Mouse (Mus musculus) layer of hippocampus, adult 11-12 months (tissue): Measurements from ENCODE around the gene March1.
"Not testable (repeated sequence)": the region's sequence is repeated elsewhere in the genome, so short reads cannot be mapped to it uniquely, and the experiment has no call there.

Experiments
- DNase-seq: peaks from one replicate; pipeline ENCODE4 v3.0.0; 2022; ENCODE audit warnings: low spot score

March1 gene

GRCm38 (mm10) chr8:66317824-66318223, 700.1 kb downstream of the March1 start:
- DNase-seq, result no peak

GRCm38 (mm10) chr8:66323045-66323807, 705.5 kb downstream of the March1 start:
- DNase-seq, result peak; percentile 63

DNA sequence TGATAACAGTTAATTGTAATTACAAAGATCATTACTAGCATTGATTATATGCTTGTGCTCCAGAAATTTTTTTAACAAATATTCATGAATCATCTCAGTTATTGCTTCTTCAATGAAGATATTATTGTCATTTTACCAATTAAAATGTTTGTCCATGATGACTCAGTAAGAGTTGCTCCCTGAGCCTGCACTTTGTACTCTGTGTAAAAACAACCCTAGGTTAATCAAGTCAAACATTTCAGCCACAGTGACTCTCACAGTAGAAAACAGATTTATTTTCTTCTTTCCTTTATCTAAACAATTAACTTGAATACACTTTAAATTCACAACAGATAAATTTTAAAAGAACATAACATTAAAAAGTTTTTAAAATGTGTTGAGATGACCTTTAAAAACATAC, 708.7 kb downstream of the March1 start:
- no peak for DNase-seq

DNA sequence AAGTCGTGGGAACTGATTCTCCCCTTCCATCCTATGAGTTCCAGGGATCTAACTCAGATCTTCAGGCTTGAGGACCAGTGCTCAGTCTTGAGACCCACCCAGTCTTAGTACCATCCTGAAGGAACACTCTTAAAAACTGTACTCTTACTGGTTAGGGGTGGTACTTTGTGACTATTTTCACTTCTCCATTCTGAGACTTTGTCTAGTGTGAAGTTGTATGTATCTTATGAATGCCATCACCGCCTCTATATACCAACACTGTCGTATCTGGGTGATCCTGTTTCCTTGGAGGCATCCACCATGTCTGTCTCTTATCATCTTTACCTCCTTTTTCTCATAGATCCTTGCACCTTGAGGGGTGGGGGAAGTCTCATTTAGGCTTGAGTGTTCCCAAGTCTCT, 714.5 kb downstream of the March1 start:
- DNase-seq, result no peak

- no peak for DNase-seq
Observed at GRCm38 (mm10) chr8:66334265-66334664, 716.6 kb downstream of the March1 start.

DNA sequence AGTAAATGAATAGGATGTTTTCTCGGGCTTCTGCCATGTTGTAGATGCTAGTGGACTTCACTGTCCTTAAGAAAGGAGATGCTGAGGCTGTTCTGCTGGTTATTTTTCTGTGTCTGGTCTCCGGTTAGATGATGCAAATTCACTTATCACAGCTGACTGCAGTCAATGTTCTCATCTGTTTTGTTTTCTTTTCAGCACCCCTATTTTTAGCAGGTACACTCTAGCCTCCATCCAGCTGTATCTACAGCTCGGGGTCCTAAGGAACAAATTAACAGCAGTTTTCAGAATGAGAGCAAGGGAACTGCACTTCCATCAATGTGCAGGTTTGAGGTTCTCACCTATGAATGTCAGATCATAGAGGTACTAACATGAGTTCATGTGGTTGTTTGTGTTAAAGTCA, 721.9 kb downstream of the March1 start:
- DNase-seq, result no peak

DNA sequence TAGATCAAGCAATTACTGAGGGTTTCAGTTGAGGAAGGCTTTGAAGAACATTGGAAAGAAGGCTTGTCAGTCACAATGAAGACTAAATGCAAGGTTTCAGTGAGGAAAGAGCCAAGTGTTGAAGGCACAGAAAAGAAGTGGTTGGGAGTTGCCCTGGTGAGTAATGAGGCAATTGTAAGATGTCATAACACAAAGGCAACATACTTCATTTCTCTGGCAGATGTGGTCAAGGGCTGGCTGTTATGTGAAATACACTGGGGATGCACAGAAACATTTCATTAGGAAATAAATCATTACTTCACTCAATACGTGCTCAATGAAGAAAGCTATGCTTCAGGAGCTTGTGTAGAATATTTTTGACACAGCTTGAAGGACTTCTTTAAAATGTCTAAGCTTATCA, 725.2 kb downstream of the March1 start:
- no peak for DNase-seq

DNA sequence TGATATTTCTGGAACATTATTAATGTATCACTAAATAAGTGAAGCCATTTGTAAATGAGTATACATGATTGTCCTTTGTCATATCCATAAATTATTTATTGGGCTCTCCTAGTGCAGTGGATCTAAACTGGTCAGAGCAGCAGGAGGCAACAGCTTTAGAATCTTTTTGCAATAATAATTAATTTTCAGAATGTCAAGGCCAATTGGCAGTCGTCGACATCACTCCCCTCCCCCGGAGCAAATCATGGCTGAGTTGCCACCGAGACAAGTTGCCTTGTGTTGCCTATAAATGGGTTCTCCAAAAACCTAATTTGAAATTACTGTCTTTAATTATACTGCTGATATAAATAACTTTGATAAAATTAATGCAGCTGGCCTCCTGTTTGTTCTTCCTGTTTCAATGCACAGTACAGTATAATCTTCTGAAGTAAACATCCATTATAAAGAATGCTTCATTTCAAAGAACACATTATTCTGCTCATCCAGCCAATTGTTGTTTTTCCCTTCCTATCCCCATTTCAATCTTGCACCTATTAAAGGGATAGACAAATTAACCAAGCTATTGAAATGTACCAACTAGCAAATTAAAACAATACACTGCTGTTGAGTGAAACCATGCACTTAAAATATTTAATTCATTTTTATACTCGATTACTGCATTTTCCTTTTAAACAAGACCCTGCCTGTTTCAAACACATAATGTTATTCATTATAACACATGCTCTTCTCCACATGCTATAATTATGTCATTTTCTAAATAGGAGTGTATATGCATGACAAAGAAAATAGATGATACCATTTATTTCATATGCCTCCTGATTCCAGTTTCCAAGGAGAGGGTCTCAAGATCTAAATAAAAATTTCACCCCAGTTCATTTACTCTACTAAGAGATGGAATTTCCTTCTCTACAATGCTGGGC, 745.4 kb downstream of the March1 start:
- DNase-seq, result no peak

GRCm38 (mm10) chr8:66383694-66384373, 766.1 kb downstream of the March1 start:
- DNase-seq, result no peak

- DNase-seq, result no peak
Observed at GRCm38 (mm10) chr8:66386008-66386407, 768.3 kb downstream of the March1 start.

- no peak for DNase-seq
Observed at GRCm38 (mm10) chr8:66388693-66389092, 771.0 kb downstream of the March1 start.

- DNase-seq, result peak; percentile 54
Observed at GRCm38 (mm10) chr8:66391554-66391953, 773.9 kb downstream of the March1 start.

- no peak for DNase-seq
Observed at GRCm38 (mm10) chr8:66392900-66393299, 775.2 kb downstream of the March1 start.

DNA sequence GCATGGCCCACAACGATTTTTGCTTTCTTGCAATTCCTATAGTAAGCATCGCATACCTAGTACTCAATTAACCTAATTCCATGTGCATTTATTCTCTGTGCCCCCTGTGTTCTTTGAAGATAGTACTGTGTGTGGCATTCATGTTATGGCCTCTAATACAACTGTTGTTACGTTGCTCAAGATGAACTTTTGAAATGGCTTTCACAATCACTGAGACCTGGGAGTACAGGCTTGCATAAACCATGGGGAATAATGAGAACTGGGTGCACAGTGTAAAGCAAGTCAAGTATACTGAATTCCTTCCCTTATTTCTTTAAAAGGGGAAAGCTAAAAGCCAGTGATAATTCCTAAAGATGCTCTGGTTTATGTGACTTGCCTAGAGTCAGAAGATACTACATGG, 776.4 kb downstream of the March1 start:
- DNase-seq, result no peak

DNA sequence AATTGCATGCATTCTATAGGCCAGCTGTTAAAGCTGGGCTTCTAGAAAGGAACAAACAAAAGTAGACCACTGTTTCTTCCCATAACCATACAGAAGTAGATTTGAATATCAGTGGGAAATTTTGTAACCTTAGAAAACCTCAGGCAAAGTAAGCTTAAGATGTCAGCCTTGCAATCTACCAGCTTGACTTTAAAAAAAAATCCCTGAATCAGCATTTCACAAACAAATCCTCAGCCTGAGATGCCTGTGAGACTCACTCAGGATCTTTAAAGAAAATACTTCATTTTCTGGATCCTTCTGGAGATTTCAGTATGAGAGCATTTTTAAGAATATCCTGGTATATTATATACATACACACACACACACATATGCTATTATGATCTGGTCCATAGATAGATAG, 780.1 kb downstream of the March1 start:
- no peak for DNase-seq

GRCm38 (mm10) chr8:66400050-66400449, 782.4 kb downstream of the March1 start:
- DNase-seq, result no peak

- DNase-seq, result no peak
Observed at GRCm38 (mm10) chr8:66404711-66405414, 787.2 kb downstream of the March1 start.

DNA sequence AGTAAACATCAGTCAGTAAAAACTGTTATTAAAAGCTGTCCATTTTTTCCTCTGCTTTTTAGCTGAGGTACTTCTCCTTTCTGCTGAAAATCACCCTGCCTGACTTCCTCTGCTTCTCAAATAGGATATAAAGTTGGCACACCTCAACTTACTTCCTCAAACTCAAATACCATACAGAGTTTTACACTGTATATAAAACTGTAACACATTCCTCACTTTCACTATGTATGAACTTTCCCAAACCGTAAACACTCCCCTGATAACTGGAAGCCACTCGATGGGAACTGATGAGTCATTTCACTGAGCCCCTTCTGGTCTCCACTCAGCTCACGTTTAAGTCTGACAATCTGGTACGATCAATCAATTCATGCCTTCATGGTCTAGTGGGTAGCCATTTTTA, 788.1 kb downstream of the March1 start:
- DNase-seq, result not testable (repeated sequence)

- DNase-seq, result no peak
Observed at GRCm38 (mm10) chr8:66406596-66407361, 789.1 kb downstream of the March1 start.

DNA sequence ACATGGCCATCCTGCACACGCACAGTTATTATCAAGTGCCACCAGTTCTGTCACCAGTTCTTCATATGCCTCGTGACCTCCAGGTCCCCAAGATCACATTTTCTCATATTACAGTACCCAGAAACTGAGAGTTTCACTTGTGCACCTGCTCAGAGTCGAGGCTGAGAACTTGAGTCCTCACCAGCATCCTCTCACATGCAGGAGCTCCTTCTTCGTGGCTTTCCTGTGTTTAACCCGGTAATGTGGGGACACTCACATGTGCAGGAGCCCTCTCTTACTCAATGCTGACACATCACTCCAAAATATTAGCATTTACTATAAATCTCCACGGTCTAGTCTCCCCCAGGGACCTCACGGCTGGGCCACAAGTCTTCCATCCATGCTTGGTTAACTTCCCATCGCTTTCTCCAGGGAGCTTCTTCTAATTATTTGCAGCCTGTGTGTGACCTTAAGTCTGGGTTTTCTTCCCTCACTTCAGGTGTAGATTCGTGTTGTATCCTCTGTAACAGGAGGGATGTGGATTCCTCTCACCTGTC, 792.4 kb downstream of the March1 start:
- DNase-seq, result no peak

GRCm38 (mm10) chr8:66413101-66413500, 795.4 kb downstream of the March1 start:
- DNase-seq, result no peak
